Mouse (Mus musculus): ENCODE results near the gene C1qtnf9.
A peak's percentile ranks its signal among the peaks of the same experiment; 100 is the strongest.

The C1qtnf9 gene

GRCm38 (mm10) chr14:60767884-60768283 is at the start of gene C1qtnf9:
C1qtnf9 (plus strand) TSS chr14:60768134.
- no peak for DNase-seq (ENCODE audit: low spot score in 2 of 2)

- no peak for DNase-seq (ENCODE audit: low spot score in 2 of 2)
Observed at GRCm38 (mm10) chr14:60721304-60721703, 46.6 kb upstream of the C1qtnf9 start.

GRCm38 (mm10) chr14:60721938-60722337 is 46.0 kb upstream of the C1qtnf9 start:
- DNase-seq (ENCODE audit: low spot score in 2 of 2), result no peak

DNA sequence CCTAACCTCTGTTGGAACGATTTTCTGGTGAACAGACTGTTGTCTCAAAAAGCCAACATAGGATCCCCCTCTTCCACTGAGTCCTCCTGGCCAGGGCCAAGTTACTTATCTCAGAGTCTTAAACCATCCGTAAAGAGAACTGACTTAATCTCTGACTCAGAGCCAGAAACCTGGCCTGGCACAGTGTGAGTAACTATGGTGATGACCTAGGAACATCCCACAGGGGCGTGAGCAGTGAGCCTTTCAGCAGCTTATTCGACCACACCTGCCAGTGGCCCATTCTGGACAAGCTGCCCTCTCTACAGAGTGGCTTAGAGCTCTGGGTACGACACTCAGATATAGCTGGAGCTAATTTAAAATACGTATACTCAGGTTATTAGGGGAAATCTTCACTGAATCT is 41.8 kb upstream of the C1qtnf9 start:
- DNase-seq (ENCODE audit: low spot score in 2 of 2), result no peak

DNA sequence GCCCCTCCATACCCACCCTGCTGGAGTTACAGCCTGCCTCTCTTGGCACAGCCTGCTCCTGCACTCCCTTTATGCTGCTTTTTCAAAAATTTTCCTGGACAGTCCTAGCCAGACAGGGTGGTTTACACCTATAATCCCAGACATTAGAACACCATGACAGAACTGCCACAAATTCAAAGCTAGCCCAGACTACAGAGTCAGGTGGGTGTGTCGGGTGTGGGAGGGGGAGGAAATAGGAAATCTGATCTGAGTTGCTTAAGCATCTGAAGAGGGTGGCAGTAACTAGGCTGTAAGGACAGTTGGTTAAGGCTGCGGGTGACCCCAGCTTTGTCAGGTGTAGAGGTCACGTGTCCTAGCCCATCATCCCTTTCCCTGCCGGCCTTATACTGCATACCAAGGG is 40.8 kb upstream of the C1qtnf9 start:
- no peak for DNase-seq (ENCODE audit: low spot score in 2 of 2)

GRCm38 (mm10) chr14:60732081-60732480 is 35.9 kb upstream of the C1qtnf9 start:
- DNase-seq (ENCODE audit: low spot score in 2 of 2), result no peak

GRCm38 (mm10) chr14:60732787-60733186 is 35.1 kb upstream of the C1qtnf9 start:
- peak in 1 of 2 experiments; percentile 10 for DNase-seq (ENCODE audit: low spot score in 2 of 2)

GRCm38 (mm10) chr14:60733706-60734105 is 34.2 kb upstream of the C1qtnf9 start:
- no peak for DNase-seq (ENCODE audit: low spot score in 2 of 2)

DNA sequence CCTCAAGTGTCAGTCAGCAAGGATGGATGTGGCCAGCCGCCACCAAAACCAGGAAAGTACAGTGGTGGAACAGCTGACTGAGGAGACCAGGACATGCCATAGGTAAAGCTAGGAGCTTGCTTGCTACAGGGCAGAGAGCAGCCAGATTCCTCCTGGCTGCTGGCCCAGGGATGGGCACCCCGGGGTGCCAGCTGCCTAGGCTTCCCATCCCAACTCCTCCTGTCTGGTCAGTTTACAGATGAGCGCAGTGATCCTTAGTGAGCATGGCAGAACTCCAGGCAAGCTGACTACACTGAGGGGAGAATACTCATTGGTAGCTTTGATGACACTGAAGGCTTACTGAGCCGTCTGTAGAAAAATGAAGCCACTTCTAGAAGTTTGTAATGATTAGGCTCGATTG is 32.7 kb upstream of the C1qtnf9 start:
- no peak for DNase-seq (ENCODE audit: low spot score in 2 of 2)

DNA sequence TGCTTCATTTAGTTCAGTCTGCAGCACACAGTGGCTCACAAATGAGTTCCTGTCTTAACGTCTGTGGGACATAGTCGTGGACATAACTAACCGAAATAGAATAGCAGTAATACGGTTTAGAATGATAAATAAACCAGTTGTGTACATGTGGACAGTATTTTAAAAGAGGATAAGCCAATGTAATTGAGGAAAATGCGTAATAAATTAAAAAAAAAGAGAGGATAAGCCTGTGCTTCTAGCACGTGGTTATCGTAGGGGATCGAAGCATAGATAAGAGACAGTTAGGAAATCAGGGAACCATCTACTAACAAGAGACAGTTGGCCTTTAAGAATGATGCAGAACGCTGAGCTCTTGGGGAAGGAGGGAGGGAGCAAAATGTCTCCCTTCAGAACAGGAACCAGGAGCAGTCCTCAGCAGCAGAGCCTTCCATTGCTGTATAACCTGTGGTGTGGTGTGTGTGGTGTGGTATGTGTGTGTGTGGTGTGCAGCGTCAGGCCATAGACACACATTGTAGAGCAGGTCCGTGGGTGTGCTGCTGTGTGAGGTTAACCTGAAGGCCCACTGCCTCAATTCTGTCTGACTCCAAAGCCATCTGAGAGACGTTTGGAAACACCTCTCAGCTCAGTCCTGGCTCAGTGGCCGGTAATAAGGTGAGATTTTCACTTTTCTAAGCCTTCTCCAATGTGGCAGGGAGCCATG is 31.9 kb upstream of the C1qtnf9 start:
- no peak for DNase-seq (ENCODE audit: low spot score in 2 of 2)

GRCm38 (mm10) chr14:60736591-60737192 is 31.2 kb upstream of the C1qtnf9 start:
- DNase-seq (ENCODE audit: low spot score in 2 of 2), result peak in 1 of 2 experiments; percentile 8

- no peak for DNase-seq (ENCODE audit: low spot score in 2 of 2)
Observed at GRCm38 (mm10) chr14:60737202-60737611, 30.7 kb upstream of the C1qtnf9 start.

- DNase-seq (ENCODE audit: low spot score in 2 of 2), result no peak
Observed at GRCm38 (mm10) chr14:60738434-60738938, 29.4 kb upstream of the C1qtnf9 start.

DNA sequence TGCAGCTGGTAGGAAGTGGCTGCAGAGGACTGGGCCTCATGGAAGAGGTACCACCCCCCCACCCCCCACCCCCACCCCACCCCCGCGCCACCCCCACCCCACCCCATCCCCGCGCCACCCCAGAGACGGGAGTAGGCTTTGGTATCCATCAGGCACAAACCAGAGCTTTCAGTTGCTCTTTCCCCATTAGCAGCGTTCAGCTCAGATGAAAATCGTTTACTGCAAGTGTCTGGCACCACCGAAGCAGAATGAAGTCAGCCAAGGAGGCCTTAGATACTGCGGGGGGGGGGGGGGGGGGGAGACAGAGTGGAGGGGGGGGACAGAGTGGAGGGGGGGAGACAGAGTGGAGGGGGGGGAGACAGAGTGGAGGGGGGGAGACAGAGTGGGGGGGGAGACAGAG is 28.8 kb upstream of the C1qtnf9 start:
- no peak for DNase-seq (ENCODE audit: low spot score in 2 of 2)

- DNase-seq (ENCODE audit: low spot score in 2 of 2), result no peak
Observed at GRCm38 (mm10) chr14:60739616-60740015, 28.3 kb upstream of the C1qtnf9 start.

DNA sequence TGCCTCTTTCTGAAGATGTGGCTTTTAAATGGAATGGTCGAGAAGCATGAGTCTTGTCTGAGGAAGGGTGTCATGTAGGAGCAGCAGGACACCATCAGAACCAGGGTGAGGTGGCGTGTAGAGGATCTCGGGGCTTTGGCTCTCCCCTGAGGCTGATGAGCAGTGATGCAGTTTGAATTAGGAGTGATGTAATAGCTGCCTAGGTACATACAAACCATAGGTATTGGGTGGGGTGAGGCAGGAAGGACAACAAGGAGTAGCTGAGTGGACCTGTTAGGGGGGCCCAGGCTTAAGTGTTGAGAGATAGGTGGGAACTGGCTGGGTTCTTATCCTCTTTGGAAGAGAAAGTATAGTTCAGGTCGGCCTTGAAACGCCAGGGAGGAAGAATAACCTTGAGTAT is 27.4 kb upstream of the C1qtnf9 start:
- no peak for DNase-seq (ENCODE audit: low spot score in 2 of 2)

- DNase-seq (ENCODE audit: low spot score in 2 of 2), result no peak
Observed at GRCm38 (mm10) chr14:60741033-60741432, 26.9 kb upstream of the C1qtnf9 start.

DNA sequence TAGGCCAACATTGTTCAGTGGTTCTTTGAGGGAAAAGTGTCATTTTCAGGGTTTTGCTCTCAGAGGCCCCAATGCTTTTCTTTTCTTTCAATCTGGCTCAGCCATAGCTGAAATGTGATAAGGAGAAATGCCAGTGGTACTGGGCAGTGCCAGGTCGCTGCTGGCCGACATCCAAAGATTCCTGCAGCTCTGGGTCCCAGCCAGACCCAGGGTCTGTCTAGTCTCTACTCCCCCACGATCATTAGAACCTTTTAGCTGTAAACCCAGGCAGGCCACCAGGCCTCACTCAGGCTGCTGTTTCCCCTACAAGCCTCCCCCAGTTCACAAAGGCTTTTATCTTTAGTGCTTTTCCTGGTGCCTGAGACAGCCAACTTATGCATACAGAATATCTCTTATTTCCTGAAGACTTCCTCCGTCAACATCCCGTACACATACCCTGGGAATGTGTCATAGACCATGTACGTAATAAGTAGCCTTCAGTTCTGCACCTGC is 26.4 kb upstream of the C1qtnf9 start:
- DNase-seq (ENCODE audit: low spot score in 2 of 2), result no peak

- DNase-seq (ENCODE audit: low spot score in 2 of 2), result no peak
Observed at GRCm38 (mm10) chr14:60743681-60744080, 24.3 kb upstream of the C1qtnf9 start.

- no peak for DNase-seq (ENCODE audit: low spot score in 2 of 2)
Observed at GRCm38 (mm10) chr14:60745201-60745600, 22.7 kb upstream of the C1qtnf9 start.

- no peak for DNase-seq (ENCODE audit: low spot score in 2 of 2)
Observed at GRCm38 (mm10) chr14:60746141-60746540, 21.8 kb upstream of the C1qtnf9 start.

DNA sequence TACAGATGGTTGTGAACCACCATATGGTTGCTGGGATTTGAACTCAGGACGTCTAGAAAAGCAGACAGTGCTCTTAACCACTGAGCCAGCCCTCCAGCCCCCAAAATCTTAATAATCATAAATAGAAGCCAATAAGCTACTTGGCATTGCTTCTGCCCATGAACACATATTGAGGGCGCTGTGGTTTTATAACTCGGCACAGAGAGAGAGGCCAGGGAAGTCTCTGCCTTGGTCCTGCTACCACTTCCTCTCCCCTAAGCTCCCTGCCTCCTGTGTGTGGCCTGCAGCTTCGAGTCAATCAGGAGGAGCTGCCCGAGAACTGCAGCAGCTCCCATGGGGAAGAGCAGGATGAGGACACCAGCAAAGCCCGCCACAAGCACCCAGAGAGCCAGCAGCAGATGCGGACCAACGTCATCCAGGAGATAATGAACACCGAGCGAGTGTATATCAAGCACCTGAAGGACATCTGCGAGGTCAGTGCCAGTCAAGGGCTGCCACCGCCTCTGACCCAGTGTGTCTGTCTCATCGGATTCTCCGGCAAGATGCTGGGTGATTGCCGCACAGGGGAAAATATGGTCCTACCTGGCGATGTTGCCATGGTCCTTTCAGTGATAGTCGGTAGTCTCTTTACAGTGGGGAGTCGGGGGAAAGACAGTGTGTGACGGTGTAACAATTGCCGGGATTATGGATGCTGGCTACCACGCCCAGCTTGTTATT is 20.6 kb upstream of the C1qtnf9 start:
- no peak for DNase-seq (ENCODE audit: low spot score in 2 of 2)

- no peak for DNase-seq (ENCODE audit: low spot score in 2 of 2)
Observed at GRCm38 (mm10) chr14:60749880-60750279, 18.1 kb upstream of the C1qtnf9 start.
